Mouse (Mus musculus): Measurements from ENCODE around the gene Gm20422.
"Not testable (repeated sequence)": the region's sequence is repeated elsewhere in the genome, so short reads cannot be mapped to it uniquely, and the experiment has no call there.

DNA sequence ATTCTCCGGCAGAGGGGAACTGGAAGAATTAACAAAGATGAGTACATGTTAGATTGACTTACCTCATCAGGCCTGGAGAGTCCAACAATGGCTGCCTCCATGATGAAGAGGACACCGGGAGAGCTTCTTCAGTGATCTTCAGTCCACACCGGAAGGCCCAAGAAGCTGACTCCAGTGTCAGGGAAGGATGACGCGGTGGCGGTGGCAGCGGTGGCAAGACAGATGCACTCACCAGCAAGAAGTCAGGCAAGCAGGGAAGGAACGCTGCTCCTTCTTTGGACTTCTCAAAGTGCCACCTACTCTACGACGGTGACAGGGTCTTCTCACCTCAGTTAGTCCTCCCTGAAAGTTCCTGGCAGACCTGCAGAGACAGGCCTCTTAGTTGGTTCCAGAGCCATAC is 64.1 kb downstream of the Gm20422 start, which contains the start of gene Zfp869:
- not testable (repeated sequence) for TF ChIP-seq CTCF, EP300 (IDR thresholded peaks at IDR 0.05; ENCODE audit: low read depth)

All from liver, postnatal 0 days (tissue).